Mouse (Mus musculus): ENCODE measurements around the gene Heatr9. TPM values are rescaled to one million over a fixed set of nuclear protein-coding genes. Genes with fewer than 3 reads are reported as not detected.
"Not testable (repeated sequence)": the region's sequence is repeated elsewhere in the genome, so short reads cannot be mapped to it uniquely, and the experiment has no call there.

Gene Heatr9
- not detected in 2 replicates for total RNA-seq (2017)

DNA sequence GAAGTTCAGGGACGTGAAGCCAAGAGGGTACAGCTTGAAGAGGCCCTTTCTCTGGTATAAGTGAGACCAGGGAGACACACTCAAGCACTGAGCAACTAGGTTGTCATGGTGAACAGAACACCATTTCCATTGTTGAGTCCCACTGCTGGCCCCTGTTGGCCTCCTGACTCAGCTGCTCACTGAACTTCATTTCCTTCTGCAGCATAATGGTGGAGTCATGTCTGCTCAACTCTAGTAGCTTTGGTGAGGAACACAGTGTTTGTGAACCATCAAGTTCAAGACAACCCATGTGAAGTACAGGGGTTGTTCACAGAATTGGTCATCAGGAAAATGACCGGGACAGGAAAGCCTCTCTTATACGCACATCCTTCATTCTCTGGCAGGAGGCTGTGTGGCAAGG is at the start of gene Heatr9:
TSS of gene Heatr9 (minus strand) at position 101 of the 400 bp plus-strand sequence.
- ATAC-seq (replicated peaks in 1 of 2; ENCODE audit: insufficient read depth in 1 of 2, low FRiP score in 2 of 2, low TSS enrichment in 1 of 2, low read depth in 1 of 2, poor library complexity in 2 of 2, severe bottlenecking in 2 of 2), result no peak

DNA sequence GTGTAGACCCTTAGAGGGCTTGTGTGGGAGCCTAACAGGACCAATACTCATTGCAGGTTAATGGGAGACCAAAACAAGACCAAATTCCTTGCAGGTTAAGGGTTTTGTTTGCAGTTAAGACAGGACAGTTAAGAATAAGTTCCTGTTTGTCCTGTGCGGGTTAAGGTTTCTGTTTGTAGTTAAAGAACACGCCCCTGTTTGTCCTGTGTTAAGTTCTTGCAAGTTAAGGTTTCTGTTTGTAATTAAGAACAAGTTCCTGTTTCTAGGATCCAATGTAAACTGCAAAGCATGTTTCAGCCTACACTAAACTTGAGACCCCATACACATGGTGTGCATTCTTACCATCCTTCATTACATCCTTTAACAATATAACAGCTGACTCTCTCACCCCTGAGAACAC is 48.2 kb upstream of the Heatr9 start:
- 0 out of 4 replicates have a peak, but pooled peaks of 1 of the 2 experiments have one; percentile 24 for ATAC-seq (replicated peaks in 1 of 2; ENCODE audit: insufficient read depth in 1 of 2, low FRiP score in 2 of 2, low TSS enrichment in 1 of 2, low read depth in 1 of 2, poor library complexity in 2 of 2, severe bottlenecking in 2 of 2)

DNA sequence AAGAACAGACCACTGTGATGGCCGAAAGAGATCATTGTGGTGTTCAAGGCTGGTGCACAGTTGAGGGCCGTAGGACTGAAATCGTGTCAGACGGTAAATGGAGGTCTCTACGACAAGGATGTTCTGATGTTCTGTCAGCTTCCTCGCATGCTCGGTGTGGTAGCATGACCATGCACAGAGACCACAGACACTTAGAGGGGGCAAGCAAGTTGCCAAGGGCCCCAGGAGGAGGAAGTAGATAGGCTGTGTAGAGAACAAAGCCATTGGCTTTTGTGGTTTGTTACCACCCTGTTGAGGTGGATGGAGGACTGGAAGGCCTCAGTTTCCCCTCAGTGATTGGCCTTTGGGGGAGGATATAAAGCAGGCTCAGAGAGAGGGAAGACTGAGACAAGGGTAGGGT is 47.3 kb upstream of the Heatr9 start:
- peak; percentile 70 to 85 for ATAC-seq (replicated peaks in 1 of 2; ENCODE audit: insufficient read depth in 1 of 2, low FRiP score in 2 of 2, low TSS enrichment in 1 of 2, low read depth in 1 of 2, poor library complexity in 2 of 2, severe bottlenecking in 2 of 2)

DNA sequence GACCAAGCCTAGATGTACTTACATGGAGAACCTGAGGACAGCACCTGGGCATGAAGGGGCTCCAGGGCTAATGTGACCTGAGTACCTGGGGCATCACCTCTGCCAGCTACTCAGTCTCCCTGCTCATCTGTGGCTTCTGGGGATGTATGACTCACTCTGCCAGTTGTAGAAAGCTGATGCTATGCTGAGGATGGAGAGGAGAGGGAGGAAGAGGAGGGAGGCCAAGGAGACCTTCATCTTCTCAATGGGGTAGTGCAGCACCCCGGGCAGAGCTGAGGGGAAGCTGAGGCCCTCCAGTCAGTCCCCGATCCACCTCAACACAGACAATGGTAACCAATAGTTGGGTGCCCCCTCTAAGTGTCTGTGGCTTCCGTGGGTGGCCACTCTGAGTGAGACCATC is 46.8 kb upstream of the Heatr9 start:
- no peak for ATAC-seq (replicated peaks in 1 of 2; ENCODE audit: insufficient read depth in 1 of 2, low FRiP score in 2 of 2, low TSS enrichment in 1 of 2, low read depth in 1 of 2, poor library complexity in 2 of 2, severe bottlenecking in 2 of 2)

DNA sequence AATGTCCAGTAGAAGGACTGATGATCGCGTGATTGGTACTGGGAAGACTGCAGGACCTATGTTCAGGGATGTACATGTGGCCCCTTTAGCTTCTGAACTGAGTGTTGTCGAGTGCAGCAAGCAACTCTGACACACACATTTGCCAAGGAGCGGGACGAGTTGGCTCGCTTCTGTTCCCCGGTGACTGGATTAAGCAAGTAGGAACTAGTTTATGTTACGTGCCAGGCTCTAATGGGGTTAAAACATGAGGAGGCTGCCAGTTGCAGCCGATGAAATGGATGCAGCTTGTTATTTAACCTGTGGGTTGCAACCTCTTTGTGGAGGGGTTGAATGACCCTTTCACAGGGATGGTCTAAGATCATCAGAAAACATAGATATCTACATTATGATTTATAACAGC is 46.1 kb upstream of the Heatr9 start:
- ATAC-seq (replicated peaks in 1 of 2; ENCODE audit: insufficient read depth in 1 of 2, low FRiP score in 2 of 2, low TSS enrichment in 1 of 2, low read depth in 1 of 2, poor library complexity in 2 of 2, severe bottlenecking in 2 of 2), result no peak

DNA sequence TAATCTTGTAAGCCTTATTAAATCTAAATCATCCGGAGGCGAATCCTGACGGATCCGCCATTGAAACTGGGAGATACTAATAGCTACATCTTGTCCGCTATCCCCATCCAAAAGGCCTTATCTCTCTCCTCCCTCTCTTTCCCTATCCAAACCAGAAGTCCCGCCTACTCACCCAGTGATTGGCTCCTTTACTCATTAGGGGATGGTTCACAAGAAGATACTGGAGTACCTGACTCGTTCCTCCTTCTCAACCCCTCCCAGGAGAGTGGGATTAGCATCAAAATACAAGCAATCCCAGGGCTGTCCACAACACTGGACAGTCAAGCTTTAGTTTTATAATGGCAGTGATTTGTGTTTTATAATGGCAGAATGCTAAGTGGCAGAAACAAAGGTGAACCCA is 45.3 kb upstream of the Heatr9 start:
- no peak for ATAC-seq (replicated peaks in 1 of 2; ENCODE audit: insufficient read depth in 1 of 2, low FRiP score in 2 of 2, low TSS enrichment in 1 of 2, low read depth in 1 of 2, poor library complexity in 2 of 2, severe bottlenecking in 2 of 2)

DNA sequence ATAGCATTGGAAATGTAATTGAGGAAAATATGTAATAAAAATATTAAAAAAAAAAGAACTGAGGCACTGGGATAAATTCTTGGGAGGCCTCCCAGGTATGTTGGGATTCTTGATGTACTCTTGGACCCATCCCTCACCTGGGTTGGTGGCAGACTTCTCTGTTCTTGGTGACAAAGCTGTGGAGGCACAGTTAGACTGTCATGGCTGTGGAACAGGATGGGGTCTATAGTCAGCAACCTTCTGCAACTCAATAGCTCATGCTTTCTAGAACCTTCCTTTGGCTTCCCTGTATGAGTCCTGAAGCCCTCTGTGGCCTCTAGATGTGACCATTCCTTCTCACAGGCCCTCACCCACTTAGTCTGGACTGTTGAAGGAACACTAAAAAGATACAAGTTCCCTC is 44.6 kb upstream of the Heatr9 start:
- ATAC-seq (replicated peaks in 1 of 2; ENCODE audit: insufficient read depth in 1 of 2, low FRiP score in 2 of 2, low TSS enrichment in 1 of 2, low read depth in 1 of 2, poor library complexity in 2 of 2, severe bottlenecking in 2 of 2), result no peak

DNA sequence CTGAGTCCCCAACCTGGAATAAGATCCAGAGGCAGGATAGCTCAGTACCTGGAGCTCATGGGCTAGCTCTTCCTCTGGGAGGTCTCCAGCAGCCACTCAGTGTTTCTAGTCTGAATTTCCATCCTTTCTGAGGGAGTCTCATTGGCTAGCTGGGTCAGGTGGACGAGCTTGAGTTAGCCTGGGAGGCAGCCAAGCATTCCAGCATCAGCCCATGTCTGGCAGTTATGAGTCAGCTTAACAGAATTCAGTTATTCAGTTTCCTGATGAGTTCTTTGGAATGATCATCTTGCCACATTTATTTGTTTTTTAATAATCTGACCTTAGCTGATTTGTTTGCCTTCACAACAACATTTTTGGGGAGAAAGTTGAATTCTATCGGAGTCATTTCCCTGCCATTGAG is 41.8 kb upstream of the Heatr9 start:
- ATAC-seq (replicated peaks in 1 of 2; ENCODE audit: insufficient read depth in 1 of 2, low FRiP score in 2 of 2, low TSS enrichment in 1 of 2, low read depth in 1 of 2, poor library complexity in 2 of 2, severe bottlenecking in 2 of 2), result no peak

DNA sequence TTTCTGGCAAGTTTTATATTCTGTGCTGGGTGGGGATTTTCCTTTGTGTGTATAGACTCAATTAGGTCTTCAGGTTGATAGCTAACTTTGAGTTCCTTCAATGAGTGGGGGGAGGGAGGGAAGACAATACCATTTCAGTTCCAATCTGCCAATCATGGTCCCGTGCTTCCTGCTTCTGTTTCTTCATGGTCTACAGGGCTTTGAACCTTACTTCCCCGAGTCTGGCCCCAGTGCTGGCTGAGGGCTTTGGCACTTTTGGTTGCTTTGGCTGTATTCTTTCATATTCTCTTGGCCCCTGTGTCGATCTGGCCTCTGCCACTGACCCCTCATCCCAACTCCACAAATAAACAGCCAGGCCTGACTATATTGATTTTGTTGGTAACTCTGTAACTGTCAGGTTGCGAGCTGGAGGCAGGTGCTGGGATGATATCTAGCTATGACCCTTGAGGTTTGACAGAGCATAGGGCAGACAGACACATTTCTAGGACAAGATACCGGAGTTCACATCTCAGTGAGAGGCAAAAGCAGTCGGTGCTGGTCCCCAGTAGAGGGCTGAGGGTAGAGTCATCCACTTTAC is 40.4 kb upstream of the Heatr9 start:
- ATAC-seq (replicated peaks in 1 of 2; ENCODE audit: insufficient read depth in 1 of 2, low FRiP score in 2 of 2, low TSS enrichment in 1 of 2, low read depth in 1 of 2, poor library complexity in 2 of 2, severe bottlenecking in 2 of 2), result no peak

DNA sequence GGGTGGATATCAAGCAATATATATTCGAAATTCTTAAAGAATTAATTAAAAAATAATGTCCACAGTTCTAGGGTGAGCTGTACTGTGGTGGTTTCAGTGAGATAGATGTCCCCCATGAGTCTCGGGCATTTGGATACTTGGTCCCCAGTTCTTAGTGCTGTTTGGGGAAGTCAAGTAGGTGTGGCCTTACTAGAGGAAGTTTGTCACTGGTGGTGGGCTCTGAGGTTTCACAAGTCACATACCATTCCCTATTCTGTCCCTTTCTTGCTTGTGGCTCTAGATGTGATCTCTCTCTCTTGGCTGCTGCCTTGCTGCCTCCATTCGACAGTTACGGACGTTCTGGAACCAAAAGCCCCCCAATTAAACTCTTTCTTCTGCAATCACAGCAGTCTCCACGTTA is 38.4 kb upstream of the Heatr9 start:
- ATAC-seq (replicated peaks in 1 of 2; ENCODE audit: insufficient read depth in 1 of 2, low FRiP score in 2 of 2, low TSS enrichment in 1 of 2, low read depth in 1 of 2, poor library complexity in 2 of 2, severe bottlenecking in 2 of 2), result peak; percentile 73 to 84

DNA sequence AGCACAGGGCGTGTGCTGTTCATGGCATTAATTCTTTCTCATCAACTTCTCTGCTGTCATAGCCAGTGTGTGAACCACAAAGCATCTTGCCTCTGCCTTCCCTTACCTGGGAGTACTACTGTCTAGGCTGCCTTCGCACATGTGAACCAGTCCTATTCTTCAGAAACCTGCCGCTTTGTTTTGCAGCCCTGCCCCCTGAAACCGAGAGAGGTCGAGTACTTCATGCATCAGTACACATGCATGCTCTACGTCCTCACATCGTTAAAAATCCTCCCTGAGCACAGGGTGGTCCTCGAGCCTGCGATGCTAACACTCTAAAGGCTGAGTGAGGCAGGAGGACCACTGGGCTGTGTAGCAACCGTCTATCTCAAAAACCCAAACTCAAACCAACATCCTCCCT is 35.1 kb upstream of the Heatr9 start:
- ATAC-seq (replicated peaks in 1 of 2; ENCODE audit: insufficient read depth in 1 of 2, low FRiP score in 2 of 2, low TSS enrichment in 1 of 2, low read depth in 1 of 2, poor library complexity in 2 of 2, severe bottlenecking in 2 of 2), result no peak

DNA sequence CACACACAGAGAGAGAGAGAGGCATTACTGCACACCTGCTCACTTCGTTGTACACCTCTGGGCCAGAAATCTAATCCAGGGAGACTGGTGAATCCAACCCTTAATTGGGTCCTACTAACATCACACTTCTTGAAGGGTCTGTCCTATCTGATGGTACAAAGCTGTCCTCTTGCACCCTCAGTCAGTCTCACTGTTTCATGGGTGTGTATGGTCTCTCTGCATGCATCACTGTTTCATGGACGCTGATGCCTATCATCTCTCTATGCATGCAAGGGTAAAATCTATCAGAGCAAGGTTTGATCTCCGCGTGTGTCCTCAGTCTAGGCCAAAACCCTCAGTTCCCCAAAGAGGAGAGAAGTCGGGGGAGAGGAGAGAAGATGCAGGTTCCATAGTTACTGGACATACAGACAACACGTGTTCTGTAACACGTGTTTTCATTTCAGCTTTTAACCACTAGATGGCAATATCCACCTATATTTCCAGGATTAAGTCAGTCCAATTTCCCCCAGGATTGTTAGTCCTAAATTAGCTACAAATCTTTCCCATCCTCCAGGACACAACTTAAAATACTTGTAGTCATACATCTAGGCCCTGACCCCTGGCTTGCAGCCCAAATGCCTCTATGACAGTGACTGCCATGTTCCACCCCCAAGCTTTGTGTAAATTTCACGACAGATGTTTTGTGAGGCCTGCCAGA is 34.3 kb upstream of the Heatr9 start:
- peak; percentile 46 to 51; a peak in 2 of 4 replicates for ATAC-seq (replicated peaks in 1 of 2; ENCODE audit: insufficient read depth in 1 of 2, low FRiP score in 2 of 2, low TSS enrichment in 1 of 2, low read depth in 1 of 2, poor library complexity in 2 of 2, severe bottlenecking in 2 of 2)

DNA sequence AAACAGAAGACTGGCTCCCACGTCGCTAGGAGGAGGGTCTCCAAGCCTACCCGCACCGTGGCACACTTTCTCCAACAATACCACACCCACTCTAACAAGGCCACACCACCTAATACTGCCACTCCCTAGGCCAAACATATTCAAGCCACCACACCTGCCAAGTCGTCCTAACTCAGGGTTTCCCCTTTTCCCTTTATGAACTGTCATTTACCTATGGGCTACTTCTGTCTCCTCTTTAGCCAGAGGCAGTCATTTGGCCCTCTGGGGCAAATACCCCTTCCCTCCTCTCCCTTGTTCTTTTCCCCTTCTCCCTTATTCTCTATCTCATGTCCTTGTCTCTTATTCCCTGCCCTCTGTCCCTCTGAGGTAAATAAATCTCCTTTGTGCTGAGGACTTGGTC is 29.7 kb upstream of the Heatr9 start:
- ATAC-seq (replicated peaks in 1 of 2; ENCODE audit: insufficient read depth in 1 of 2, low FRiP score in 2 of 2, low TSS enrichment in 1 of 2, low read depth in 1 of 2, poor library complexity in 2 of 2, severe bottlenecking in 2 of 2), result no peak

DNA sequence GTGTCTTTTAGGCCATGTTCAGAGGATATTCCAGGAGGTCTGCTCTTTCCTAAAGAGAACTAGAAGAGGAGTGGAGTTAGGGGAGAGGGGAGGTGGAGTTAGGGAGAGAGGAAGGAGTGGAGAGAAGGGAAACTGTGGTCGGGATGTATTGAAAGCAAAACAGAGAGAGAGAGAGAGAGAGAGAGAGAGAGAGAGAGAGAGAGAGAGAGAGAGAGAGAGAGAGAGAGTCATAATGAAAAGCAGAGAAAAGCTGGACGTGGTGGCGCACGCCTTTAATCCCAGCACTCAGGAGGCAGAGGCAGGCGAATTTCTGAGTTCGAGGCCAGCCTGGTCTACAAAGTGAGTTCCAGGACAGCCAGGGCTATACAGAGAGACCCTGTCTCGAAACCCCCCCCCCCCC is 29.1 kb upstream of the Heatr9 start:
- not testable (repeated sequence) for ATAC-seq (replicated peaks in 1 of 2; ENCODE audit: insufficient read depth in 1 of 2, low FRiP score in 2 of 2, low TSS enrichment in 1 of 2, low read depth in 1 of 2, poor library complexity in 2 of 2, severe bottlenecking in 2 of 2)

DNA sequence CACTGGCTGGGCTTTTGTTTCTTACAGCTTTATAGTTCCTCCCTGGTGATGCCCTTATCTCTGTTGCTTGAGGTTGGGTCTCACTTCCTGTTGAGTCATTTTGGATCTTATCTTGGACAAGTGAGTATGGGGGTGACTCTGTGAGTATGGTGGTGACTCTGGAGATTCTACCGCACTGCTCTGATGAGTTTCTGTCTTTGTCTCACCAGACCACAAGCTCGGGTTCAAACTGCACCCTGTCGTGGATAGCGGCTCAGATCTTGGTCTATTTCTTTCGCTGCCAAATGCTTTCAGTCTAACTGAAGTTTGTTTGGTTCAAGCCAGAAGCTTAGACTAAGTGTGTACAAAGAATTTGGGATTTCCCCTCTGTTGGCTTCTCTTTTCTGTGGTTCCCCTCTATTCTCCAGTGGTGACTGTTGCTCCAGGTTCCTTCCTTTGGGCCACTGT is 28.2 kb upstream of the Heatr9 start:
- ATAC-seq (replicated peaks in 1 of 2; ENCODE audit: insufficient read depth in 1 of 2, low FRiP score in 2 of 2, low TSS enrichment in 1 of 2, low read depth in 1 of 2, poor library complexity in 2 of 2, severe bottlenecking in 2 of 2), result peak; percentile 58 to 93

DNA sequence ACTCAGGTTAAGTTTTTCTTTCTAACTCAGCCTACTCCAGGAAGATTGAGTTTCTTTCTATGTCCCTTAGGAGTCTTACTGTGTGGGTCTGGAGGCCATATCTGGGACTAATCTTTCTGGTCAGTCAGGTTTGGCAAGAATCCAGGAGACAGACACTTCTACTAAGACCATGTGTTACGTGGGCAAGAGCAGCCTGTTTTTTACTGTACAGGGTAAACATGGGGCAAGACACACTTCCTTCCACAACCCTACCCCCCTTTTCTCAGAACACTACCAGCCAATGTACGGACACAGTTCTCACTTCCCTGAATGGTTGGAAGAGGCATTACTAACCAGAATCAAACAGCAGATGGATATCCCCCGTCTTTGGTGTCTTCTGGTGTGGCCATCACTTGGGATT is 22.2 kb upstream of the Heatr9 start:
- peak; percentile 19 to 56; a peak in 2 of 4 replicates for ATAC-seq (replicated peaks in 1 of 2; ENCODE audit: insufficient read depth in 1 of 2, low FRiP score in 2 of 2, low TSS enrichment in 1 of 2, low read depth in 1 of 2, poor library complexity in 2 of 2, severe bottlenecking in 2 of 2)

DNA sequence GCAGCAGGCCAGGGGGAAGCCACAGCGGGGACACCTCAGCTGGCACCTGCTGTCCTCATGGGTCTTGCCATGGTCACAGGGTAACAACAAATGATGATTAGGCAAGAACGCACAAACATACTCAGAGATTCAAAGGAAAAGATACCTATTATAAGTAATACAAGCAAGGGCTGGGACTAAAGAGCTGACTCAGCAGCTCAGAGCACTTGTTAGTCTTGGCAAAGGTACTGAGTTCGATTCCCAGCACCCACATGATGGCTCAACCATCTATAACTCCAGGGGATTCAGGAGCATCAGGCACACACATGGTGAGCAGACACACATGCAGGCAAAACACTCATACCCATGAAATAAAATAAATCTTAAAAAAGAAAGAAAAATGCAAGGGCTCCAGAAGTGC is 19.4 kb upstream of the Heatr9 start:
- no peak; a peak in 1 of 4 replicates for ATAC-seq (replicated peaks in 1 of 2; ENCODE audit: insufficient read depth in 1 of 2, low FRiP score in 2 of 2, low TSS enrichment in 1 of 2, low read depth in 1 of 2, poor library complexity in 2 of 2, severe bottlenecking in 2 of 2)

DNA sequence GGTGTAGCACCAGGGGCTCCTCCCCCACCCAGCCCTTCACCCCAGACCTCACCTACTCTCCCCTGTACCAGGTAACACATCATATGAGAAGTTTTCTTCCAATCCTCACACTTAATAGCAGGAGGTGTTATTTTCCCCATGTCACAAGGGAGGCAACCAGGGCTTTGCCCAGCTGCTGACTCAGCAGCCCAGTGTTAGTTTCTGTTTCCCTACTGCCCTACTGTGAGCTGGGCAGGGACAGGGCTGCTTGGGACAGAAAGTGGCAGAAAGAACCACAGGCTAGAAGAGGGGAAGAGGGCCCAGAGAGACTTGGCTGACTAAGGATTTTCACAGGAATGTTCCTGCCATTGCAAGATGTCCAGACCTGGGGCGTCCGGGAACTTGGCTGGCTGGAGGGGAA is 19.0 kb upstream of the Heatr9 start:
- peak in 1 of 2 experiments; percentile 44; a peak in 1 of 4 replicates for ATAC-seq (replicated peaks in 1 of 2; ENCODE audit: insufficient read depth in 1 of 2, low FRiP score in 2 of 2, low TSS enrichment in 1 of 2, low read depth in 1 of 2, poor library complexity in 2 of 2, severe bottlenecking in 2 of 2)
